Mouse (Mus musculus): Measurements from ENCODE around the gene Usp17le. TPM values are rescaled to one million over a fixed set of nuclear protein-coding genes. Genes with fewer than 3 reads are reported as not detected.
"Not testable (repeated sequence)": the region's sequence is repeated elsewhere in the genome, so short reads cannot be mapped to it uniquely, and the experiment has no call there.

Usp17le gene
- not detected in 2 replicates for polyA plus RNA-seq (2014; fragmentation: Nextera tagmentation; extraction: Ambion mirVana)

GRCm38 (mm10) chr7:104777370-104777769 lies at the start of gene Usp17le:
Gene Usp17le (minus strand): TSS chr7:104777470.
- 77% methylated on average over 2 of the region's 2 CpGs for WGBS
- not testable (repeated sequence) for H3K36me3 ChIP-seq (ENCODE audit: control insufficient read depth, insufficient read depth, low read length); H3K4me2 ChIP-seq (ENCODE audit: low read depth, severe bottlenecking); ATAC-seq (ENCODE audit: insufficient number of reproducible peaks, low FRiP score, low TSS enrichment, low read depth); DNase-seq (ENCODE audit: low spot score); H3K27me3 ChIP-seq (ENCODE audit: control insufficient read depth, insufficient read depth, low read length); H3K27ac ChIP-seq (replicated peaks; ENCODE audit: low read depth, low read length); H3K9me3 ChIP-seq (ENCODE audit: control insufficient read depth, low read length); H3K4me1 ChIP-seq (ENCODE audit: control insufficient read depth, insufficient read depth, low read length); H3K4me3 ChIP-seq (ENCODE audit: low read depth, low read length); H3K9ac ChIP-seq (ENCODE audit: low read length)

DNA sequence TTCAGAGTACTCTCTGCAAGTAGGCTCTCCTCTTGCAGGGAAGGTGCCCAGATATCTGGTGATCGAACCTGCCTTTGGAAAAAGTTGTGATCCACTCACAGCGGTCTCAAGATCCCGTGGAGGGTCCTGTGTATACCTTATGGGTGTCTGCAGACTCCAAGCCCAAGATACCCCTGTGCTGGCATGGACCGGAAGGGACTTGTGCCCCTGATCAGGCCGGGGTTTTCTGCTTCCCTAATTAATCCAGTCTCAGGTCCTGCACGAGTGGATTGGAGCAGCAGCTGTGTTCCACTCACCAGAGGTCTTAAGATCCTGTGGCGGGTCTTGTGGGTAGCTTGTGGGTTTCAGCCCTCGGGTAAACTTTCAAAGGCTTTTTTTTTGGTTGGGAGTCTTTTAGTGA lies 33.1 kb upstream of the Usp17le start:
- not testable (repeated sequence) for ATAC-seq (ENCODE audit: insufficient number of reproducible peaks, low FRiP score, low TSS enrichment, low read depth); H3K4me3 ChIP-seq (ENCODE audit: low read depth, low read length); H3K4me2 ChIP-seq (ENCODE audit: low read depth, severe bottlenecking); H3K4me1 ChIP-seq (ENCODE audit: control insufficient read depth, insufficient read depth, low read length); H3K27me3 ChIP-seq (ENCODE audit: control insufficient read depth, insufficient read depth, low read length); H3K9ac ChIP-seq (ENCODE audit: low read length); H3K9me3 ChIP-seq (ENCODE audit: control insufficient read depth, low read length); H3K27ac ChIP-seq (replicated peaks; ENCODE audit: low read depth, low read length); DNase-seq (ENCODE audit: low spot score); H3K36me3 ChIP-seq (ENCODE audit: control insufficient read depth, insufficient read depth, low read length)
- 84% methylated on average over 8 of the region's 8 CpGs for WGBS

GRCm38 (mm10) chr7:104790796-104791195 lies 13.5 kb upstream of the Usp17le start:
- Histone ChIP-seq H3K36me3 (ENCODE audit: control insufficient read depth, insufficient read depth, low read length) (no peaks in the 10 kb centered on the region), H3K27me3 (ENCODE audit: control insufficient read depth, insufficient read depth, low read length) (no peaks in the 10 kb centered on the region), H3K27ac (replicated peaks; ENCODE audit: low read depth, low read length) (no peak overlapping the region), H3K4me2 (ENCODE audit: low read depth, severe bottlenecking) (no peak overlapping the region), H3K9me3 (ENCODE audit: control insufficient read depth, low read length) (no peaks in the 10 kb centered on the region), H3K4me3 (ENCODE audit: low read depth, low read length) (no peak overlapping the region), H3K9ac (ENCODE audit: low read length) (no peak overlapping the region), H3K4me1 (ENCODE audit: control insufficient read depth, insufficient read depth, low read length) (no peaks in the 10 kb centered on the region)
- DNase-seq (ENCODE audit: low spot score) (no peak), ATAC-seq (ENCODE audit: insufficient number of reproducible peaks, low FRiP score, low TSS enrichment, low read depth) (no peak)
- 54% methylated on average over 1 of the region's 1 CpGs for WGBS

Other genes starting within 250 kb of the Usp17le start
- not detected in 2 replicates for gene Olfr651, start 227.3 kb downstream of the Usp17le start, polyA plus RNA-seq (2014; fragmentation: Nextera tagmentation; extraction: Ambion mirVana)
- not detected in 2 replicates for gene Olfr652, start 216.6 kb downstream of the Usp17le start, polyA plus RNA-seq (2014; fragmentation: Nextera tagmentation; extraction: Ambion mirVana)
- gene Olfr653, start 200.2 kb downstream of the Usp17le start, polyA plus RNA-seq (2014; fragmentation: Nextera tagmentation; extraction: Ambion mirVana) = not detected in 2 replicates
- not detected in 2 replicates for gene Olfr654, start 190.4 kb downstream of the Usp17le start, polyA plus RNA-seq (2014; fragmentation: Nextera tagmentation; extraction: Ambion mirVana)
- not detected in 2 replicates for gene Olfr655, start 175.7 kb downstream of the Usp17le start, polyA plus RNA-seq (2014; fragmentation: Nextera tagmentation; extraction: Ambion mirVana)
- gene Olfr656, start 163.5 kb downstream of the Usp17le start, polyA plus RNA-seq (2014; fragmentation: Nextera tagmentation; extraction: Ambion mirVana) = not detected in 2 replicates
- gene Olfr657, start 152.7 kb downstream of the Usp17le start, polyA plus RNA-seq (2014; fragmentation: Nextera tagmentation; extraction: Ambion mirVana) = not detected in 2 replicates
- gene Olfr658, start 130.2 kb downstream of the Usp17le start, polyA plus RNA-seq (2014; fragmentation: Nextera tagmentation; extraction: Ambion mirVana) = not detected in 2 replicates
- gene Olfr659, start 110.7 kb downstream of the Usp17le start, polyA plus RNA-seq (2014; fragmentation: Nextera tagmentation; extraction: Ambion mirVana) = not detected in 2 replicates
- not detected in 2 replicates for gene Olfr661, start 91.0 kb downstream of the Usp17le start, polyA plus RNA-seq (2014; fragmentation: Nextera tagmentation; extraction: Ambion mirVana)
- not detected in 2 replicates for gene Usp17lb, start 65.1 kb upstream of the Usp17le start, polyA plus RNA-seq (2014; fragmentation: Nextera tagmentation; extraction: Ambion mirVana)
- gene Usp17la, start 79.5 kb upstream of the Usp17le start, polyA plus RNA-seq (2014; fragmentation: Nextera tagmentation; extraction: Ambion mirVana) = not detected in 2 replicates
- not detected in 2 replicates for gene Olfr665, start 100.6 kb upstream of the Usp17le start, polyA plus RNA-seq (2014; fragmentation: Nextera tagmentation; extraction: Ambion mirVana)
- gene Olfr666, start 118.5 kb upstream of the Usp17le start, polyA plus RNA-seq (2014; fragmentation: Nextera tagmentation; extraction: Ambion mirVana) = not detected in 2 replicates
- gene Olfr667, start 144.0 kb upstream of the Usp17le start, polyA plus RNA-seq (2014; fragmentation: Nextera tagmentation; extraction: Ambion mirVana) = not detected in 2 replicates
- not detected in 2 replicates for gene Olfr668, start 150.6 kb upstream of the Usp17le start, polyA plus RNA-seq (2014; fragmentation: Nextera tagmentation; extraction: Ambion mirVana)
- gene Olfr669, start 156.8 kb upstream of the Usp17le start, polyA plus RNA-seq (2014; fragmentation: Nextera tagmentation; extraction: Ambion mirVana) = not detected in 2 replicates
- not detected in 2 replicates for gene Olfr670, start 185.2 kb upstream of the Usp17le start, polyA plus RNA-seq (2014; fragmentation: Nextera tagmentation; extraction: Ambion mirVana)
- gene Olfr671, start 201.7 kb upstream of the Usp17le start, polyA plus RNA-seq (2014; fragmentation: Nextera tagmentation; extraction: Ambion mirVana) = not detected in 2 replicates
- gene Olfr672, start 224.6 kb upstream of the Usp17le start, polyA plus RNA-seq (2014; fragmentation: Nextera tagmentation; extraction: Ambion mirVana) = not detected in 2 replicates